Mouse (Mus musculus): ENCODE data around the gene Pdilt.

DNA sequence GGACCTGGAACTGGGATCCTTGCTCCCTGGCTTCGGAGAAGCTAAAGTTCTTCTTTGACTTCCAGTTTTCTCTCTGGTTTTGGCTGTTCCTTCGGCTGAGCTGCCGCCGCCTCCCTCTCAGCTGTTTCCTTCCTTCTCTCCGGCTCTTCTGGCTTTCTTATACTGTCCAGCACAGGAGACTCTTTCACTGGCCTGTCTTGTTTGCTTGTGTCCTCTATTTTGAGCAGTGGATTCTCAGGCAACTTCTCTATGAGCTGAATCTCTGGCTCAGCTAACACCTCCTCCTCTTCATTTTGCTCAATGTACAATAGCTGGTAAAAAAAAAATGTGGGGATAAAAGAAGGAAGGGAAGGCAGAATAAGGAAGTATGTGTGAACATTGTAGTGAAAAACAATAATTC is 36.6 kb downstream of the Pdilt start:
- no peak for TF ChIP-seq ZC3H11A (IDR thresholded peaks at IDR 0.05; ENCODE audit: borderline replicate concordance, low read depth, low read length)
- TF ChIP-seq MAFK (IDR thresholded peaks at IDR 0.05; ENCODE audit: insufficient read depth, low read depth, low read length), result no peak
- no peak for TF ChIP-seq HCFC1 (IDR thresholded peaks at IDR 0.05; ENCODE audit: borderline replicate concordance, insufficient read depth, low read length)
